Mouse (Mus musculus) heart, postnatal 14 days (tissue): ENCODE results near the gene Zmynd8. TPM values are rescaled to one million over a fixed set of nuclear protein-coding genes. Genes with fewer than 3 reads are reported as not detected.
"Not testable (repeated sequence)": the region's sequence is repeated elsewhere in the genome, so short reads cannot be mapped to it uniquely, and the experiment has no call there.

ENCODE experiments used
- DNase-seq, 2 experiments: peaks; one replicate each; pipeline ENCODE4 v3.0.0; 2021 to 2022
- intact Hi-C: fragments of 180-260 bp; cut with DNase I; formaldehyde crosslinking; loops from one replicate; pipeline ENCODE4 v1.15.1; 2025
- total RNA-seq, 2 experiments: library from RNA; stranded (reverse); gene quantifications; 2 replicates each; pipeline ENCODE4 v1.2.3; 2021

The Zmynd8 gene
- total RNA-seq, 2 experiments from 2014 or later: 52.0 to 52.5 TPM

DNA sequence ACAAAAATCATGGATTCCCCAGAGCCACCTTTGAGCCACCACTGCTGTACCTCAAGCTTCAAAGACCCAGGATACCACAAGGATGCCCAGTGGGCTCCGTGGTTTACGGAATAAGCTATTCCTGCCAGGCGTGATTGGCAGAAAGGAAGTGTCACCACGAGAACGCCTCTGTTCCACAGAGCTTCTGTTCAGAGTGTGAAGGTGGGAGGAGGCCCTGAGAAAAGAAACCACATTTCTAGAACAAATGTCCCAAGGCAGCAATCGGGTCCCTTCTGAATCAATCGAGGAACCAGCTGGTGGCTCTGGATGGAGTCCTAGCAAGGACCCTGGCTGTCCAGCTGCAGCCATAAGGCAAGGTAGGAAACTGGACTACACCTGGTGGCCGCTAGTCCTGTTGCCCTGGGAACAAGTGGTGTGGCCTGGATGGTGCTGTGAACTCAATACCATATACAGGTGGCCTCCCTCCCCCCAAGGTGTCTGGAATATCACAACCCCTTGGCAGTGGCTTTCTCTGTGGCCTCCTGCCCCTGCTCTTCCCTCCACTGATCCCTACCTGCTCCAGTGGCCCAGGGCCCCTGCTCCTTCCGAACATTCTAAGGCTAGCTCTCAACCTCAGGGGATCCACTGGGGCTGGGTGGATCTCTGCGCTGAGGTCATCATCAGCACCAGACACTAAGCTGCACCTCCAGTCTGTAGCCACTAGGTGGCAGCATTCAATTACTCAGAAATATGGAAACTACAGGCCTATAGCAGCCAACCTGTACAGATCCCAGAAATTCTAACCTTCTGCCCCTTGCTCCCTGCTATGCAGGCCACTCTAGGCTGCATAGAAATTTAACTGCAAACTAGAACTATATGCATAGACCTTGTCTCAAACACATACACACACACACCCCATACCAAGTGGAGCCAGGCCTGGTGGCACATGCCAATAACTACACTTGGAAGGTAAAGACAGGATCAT lies 79.5 kb downstream of the Zmynd8 start:
- DNase-seq: peak; percentile 59 to 79
- intact Hi-C loops: no loop called here

DNA sequence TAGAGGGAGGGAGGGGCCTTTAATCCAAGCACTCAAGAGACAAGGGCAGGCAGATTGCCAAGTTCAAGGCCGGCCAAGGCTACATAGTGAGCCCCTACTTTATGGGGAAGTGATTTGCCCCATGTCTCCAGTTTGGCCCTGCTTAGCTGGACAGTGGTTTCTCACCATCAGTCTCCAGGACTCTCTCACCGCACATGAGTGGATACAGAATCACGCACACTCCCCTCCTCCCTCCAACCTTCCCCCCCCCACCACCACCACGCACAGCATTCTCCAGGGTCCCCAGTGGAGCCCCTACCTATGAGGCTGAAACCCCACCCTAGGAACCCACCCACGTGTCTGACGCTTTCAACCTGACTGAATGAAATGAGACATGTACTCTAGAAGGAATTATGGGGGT lies 80.2 kb downstream of the Zmynd8 start:
- intact Hi-C loops: no loop called here
- DNase-seq: no peak

DNA sequence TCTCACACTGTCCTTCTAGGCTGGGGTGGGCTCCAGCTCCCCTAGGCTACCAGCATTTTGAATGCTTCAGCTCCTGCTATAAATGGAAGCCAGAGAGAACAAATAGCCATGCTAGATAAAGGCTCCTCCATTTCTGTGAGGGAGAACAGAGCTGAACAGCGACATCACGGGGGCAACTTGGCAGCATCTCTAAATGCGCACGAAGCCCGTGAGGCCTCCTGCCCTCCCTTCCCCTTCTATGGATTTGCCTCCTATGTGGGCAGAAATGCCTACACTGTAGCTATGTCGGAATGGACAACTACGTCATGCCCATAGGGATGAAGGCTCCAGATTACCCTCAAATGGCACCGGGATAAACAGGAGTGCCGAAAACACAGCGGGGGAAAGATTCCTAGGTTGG lies 81.4 kb downstream of the Zmynd8 start:
- DNase-seq: no peak
- intact Hi-C loops: loop anchor here (2.0 kb wide), 1 partner anchor 227 kb away; no protein-coding TSS in a partner anchor

DNA sequence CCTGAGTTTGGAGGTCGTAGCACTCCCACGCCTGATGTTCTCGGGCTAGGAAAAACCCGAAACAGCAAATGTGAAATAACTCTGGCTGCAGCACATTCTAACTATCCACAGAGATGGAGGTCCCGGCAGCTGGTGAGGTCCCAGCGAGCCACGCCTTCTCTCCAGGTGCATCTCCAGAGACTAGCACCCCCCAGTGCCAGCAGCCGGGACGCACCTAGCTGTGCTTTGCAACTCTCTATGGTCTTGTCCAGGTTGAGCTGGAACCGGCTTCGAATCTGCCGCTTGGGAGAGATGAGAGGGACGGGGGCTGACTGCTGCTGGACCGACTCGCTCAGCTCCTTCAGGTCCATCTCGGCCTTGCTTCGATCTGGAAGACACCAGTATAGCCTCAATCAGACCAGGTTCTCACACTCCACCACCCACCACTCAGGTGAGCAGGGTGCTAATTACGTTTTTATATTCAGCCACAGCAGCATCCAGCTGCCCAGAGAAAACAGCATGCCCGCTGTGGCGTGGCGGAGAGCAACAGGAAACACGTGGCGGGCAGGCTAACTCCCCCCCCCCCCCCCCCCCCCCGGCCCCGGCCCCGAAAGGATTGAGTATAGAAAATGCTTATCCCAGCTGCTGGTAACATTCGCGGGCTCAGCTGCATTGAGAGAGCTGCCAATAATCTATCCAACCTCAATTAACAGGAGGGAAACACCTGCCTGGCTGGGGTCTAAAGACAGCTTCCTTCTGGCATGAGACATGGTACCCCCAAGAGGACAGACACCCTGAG lies 83.5 kb downstream of the Zmynd8 start:
- DNase-seq: no peak
- intact Hi-C loops: no loop called here

DNA sequence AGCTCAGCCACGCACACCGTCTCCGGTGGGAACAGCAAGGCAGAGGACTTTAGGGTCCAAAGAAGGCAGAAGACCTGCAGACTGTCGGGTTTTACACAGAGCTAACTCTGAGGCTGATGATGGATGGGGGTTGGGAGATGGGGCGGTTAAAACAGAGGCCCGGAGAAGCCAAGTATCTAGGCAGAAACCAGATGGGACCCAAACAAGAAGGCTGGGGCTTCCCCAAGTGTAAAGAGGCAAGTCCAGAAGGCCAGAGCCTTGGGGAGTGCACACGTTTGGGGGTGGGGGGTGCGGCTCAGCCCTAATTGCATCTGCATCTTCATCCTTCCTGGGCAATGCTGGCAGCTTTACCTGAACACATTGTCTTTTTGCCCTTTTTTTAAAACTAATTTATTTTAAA lies 85.9 kb downstream of the Zmynd8 start:
- no peak for DNase-seq
- intact Hi-C loops: no loop called here

DNA sequence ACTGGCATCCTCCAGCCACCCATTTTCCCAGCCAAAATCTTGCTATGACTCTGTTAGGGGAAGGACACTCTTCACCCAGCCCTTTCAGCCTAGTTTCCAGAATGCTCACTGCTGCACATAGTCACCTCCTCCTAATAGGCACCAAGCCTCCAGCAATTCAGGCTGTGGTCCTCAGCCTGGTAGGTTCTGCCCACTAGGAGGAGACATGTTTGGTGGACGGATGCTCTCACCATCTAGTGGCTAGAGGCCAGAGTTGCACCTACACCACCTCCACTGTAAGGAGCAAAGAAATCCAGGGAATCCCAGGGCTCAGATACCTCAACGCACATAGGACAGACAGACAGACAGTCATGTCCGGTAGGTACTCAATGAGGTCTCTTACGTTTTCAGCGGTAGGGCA lies 87.3 kb downstream of the Zmynd8 start:
- peak; percentile 56 to 78 for DNase-seq
- intact Hi-C loops: no loop called here

DNA sequence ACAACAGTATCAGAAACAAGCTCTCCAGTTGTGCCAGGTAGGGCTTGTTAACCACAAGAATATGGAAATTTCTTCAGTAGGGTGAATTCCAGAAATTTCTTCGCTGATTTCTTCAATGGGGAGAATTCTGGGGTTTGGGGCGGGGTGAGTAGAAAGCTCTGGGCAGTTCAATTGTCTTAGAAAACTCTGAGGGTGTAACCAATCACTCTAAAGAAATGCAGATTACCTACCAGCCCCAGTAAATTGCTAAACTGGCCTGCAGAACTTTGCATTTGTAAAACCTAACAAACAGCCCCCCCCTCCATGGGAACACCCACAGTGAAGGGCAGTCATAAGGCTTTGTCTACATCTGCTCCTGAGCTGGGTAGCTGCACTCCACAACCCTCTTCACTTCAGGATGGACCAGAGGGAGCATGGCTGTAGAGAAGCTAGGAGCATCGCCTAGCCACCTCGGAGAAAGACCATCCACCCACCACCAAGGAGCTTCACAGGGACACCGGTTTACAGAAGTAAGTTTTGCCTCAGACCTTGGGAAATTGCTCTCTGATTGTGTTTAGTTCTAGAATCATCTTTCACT lies 88.8 kb downstream of the Zmynd8 start:
- intact Hi-C loops: no loop called here
- DNase-seq: no peak

DNA sequence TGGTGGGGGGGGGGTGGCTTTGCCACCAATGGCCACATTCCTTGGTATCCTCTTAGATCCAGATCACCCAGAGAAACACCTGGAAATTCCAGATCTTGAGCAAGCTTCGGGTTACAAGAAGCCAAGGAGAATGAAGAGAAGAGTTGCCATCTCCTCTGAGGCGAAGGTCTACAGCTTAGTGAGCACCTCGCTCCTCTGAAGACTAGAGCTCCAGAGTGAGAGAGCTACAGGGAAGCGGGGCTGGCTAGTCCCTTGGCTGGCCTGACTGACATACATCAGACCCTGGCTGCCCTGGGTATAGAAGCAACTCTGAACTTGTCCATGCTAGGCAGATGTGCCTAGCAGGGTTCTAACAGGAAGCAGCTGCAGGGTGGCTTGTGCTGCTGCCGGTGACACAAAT lies 89.7 kb downstream of the Zmynd8 start:
- DNase-seq: no peak
- intact Hi-C loops: no loop called here

DNA sequence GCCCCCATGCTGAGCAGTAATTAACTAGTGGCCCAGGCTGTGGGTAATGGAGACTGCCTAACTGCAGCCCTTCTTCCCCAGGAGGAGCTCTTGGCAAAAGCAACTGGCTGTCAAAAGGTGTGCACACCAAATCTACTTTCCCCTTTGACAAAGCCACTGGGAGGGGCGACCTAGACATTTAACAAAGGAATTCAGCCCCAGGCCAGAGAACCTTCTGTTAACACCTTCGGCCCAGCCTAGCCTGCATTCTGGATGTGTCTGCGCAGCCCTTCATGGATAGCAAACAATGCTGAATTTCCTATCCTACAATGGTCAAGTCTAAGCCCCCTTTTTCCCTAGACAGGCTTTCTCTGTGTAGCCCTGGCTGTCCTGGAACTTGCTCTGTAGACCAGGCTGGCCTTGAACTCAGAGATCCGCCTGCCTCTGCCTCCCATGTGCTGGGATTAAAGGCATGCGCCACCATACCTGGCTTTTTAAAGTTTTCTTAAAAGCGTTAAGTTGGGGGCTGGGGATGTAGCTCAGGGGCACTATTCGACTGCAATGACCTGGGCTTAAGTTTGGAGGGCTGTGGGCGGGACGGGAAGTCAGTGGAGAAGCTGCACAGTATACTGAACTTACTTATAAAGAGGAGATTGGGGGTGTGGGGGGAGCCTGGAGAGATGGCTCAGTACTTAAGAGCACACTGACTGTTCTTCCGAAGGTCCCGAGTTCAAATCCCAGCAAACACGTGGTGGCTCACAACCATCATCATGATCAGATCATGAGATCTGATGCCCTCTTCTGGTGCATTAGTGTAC lies 90.4 kb downstream of the Zmynd8 start:
- DNase-seq: no peak
- intact Hi-C loops: no loop called here

DNA sequence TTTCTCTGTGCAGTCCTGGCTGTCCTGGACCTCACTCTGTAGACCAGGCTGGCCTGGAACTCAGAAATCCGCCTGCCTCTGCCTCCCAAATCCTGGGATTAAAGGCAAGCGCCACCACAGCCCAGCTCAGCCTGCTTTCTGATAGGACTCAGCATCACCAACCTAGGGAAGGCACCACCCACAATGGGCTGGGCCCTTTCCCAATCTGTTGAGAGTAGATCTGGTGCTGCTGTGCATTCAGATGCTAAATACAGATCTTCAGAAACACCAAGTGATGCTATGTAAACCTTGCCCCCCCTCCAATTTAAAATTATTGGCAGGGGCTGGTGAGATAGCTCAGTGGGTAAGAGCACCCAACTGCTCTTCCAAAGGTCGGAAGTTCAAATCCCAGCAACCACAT lies 98.6 kb downstream of the Zmynd8 start:
- DNase-seq, intact Hi-C loops: not testable (repeated sequence)

DNA sequence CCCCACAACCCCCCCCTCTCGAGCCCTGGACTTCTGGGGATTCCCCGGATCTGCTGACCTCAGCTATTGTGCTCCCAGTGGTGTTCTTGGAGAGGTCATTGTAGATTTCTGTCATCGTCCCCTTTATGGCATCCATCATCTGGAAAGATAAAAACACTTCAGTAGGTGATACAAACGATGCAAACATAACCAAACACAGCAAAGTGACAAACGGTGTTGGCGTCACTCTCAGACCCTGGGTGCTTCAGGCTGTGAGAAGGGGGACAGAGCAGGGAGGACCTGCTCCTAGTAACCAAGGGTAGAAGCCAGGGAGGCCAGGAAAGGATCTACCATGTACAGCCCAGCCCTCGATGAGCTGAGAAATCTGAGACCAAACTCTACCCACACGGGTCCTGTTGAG lies 100.9 kb downstream of the Zmynd8 start:
- intact Hi-C loops: no loop called here
- no peak for DNase-seq

DNA sequence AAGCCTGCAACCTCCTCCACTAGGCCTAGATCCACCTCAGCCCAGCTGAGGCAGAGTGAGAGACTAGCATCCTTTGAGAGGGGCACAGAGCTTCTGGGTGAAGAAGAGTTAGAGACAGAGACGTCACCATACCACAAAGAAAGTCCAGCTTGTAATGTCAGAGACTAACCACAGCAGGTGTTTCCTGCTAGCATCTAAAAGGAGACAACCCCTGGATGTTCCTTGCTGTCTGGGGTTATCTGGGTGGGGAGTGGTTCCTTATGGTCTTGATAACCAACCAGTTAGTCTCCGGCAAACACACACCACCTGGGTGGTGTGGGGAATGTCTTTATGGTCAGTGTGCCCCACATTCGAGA lies 105.6 kb downstream of the Zmynd8 start:
- no peak for DNase-seq
- intact Hi-C loops: no loop called here

DNA sequence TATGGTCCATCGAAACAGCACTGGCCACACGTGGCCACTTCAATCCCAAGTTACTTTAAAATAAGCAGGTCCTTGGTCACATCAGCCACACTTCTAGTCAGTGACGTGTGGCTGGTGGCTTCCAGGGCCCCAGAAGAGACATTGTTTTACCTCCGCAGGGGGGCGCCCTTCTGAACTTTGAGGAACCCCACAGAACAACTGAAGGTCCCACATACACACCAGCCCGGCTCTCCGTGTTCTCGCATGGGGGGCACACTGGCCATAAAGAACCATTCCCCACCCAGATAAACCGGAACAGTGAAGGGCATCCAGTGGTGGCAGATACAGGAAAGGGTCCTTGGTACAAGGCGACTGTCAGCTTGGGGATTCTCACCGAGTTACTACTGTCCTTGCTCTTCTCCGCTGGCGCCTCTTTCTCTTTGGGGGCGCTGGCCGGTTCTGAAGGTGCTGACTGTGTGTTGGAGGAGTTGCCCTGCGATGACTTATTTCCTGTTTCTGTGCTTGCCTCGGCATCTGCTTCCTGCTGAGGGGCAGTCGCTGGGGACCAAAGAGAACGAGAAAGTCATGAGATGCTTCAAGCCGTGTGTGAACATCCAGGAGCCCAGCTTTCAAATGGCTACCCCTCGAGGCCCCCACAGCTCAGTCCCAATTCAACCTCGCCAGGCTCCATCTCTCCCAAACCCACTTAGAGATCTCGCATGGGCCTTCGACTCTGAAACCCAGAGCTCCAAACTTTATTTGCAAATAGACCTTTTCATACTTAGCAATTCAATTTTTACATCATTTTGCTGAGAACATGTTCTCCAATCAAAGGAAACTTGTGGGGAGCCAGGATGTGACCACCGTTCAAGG lies 106.2 kb downstream of the Zmynd8 start:
- DNase-seq: no peak
- intact Hi-C loops: no loop called here

DNA sequence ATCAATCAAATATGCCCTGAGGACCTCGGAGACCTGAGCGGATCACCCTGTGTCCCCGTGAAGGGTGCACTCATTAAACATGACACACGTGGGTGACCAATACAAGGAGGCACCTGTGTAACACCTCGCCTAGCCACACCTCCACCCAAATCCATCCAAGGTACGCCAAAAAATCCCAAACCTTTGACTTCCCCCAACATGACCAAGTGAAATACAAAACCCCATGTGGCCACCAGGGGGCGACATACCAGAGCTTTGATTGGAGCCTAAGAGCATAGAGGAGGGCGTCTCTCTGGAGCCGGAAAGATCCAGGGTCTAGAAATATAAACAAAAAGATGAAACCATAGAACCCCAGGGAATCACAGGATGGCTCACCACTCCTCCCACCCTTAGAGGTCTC lies 107.2 kb downstream of the Zmynd8 start:
- intact Hi-C loops: no loop called here
- peak; percentile 56 to 75 for DNase-seq

DNA sequence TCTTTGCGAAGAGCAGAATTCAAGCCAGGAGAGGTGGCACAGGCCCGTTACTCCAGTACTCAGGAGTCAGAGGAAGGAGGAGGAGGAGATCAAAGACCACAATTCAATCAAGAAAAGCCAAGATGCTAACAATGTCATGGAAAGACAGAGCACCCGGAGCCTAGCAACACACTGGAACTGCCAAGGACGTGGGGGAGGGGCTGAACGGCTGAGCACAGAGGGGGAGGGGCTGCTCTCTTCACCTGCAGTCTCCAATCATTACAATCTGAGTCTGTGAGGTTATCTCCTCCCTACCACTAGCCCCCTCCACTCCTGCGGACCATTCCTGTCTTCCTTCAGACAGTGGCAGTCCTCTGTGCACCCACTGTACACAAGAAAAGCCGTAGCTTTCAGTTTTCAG lies 107.8 kb downstream of the Zmynd8 start:
- intact Hi-C loops: no loop called here

DNA sequence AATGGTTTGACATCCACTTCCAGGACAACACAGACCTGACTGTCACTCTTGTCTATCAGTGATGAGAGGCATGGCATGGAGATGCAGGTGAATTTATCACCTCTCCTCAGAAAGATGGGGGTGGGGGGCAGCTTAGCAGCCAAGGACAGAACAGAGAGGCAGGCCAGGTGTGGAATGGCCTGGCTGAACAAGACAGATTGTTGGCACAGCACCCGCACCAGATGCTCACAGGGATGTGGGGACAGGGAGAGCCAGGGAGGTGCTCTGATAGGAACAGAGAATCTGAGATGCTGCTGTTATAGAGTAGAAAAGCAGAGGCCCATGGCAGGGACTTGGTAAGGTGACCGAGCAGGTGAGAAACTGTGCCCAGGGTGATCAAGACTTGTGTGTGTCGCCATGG lies 109.1 kb downstream of the Zmynd8 start:
- no peak for DNase-seq
- intact Hi-C loops: loop anchor here (10.0 kb wide), 1 partner anchor 775 kb away; no protein-coding TSS in a partner anchor

More for the DNA sequence above, 107.8 kb downstream of the Zmynd8 start:
- DNase-seq: no peak

DNA sequence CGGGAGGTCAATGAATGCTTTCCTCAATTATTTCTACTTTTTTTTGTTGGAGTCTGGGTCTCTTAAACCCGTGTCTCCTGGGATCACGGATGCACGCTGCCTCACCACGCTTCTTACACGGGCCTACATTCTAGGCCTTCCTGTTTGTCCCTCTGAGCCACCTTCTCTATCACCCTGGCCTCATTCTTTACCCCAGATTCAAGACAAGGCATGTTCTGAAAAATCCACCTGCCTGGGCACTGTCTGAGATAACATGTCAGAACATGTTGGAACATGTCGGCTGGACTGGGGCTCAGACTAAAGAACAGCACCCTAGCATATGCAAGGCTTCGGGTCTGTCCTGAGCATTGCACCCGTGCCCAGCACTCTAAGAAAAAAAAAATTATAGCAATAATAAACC lies 110.0 kb downstream of the Zmynd8 start:
- DNase-seq: no peak
- intact Hi-C loops: loop anchor here (10.0 kb wide), 1 partner anchor 776 kb away; no protein-coding TSS in a partner anchor

DNA sequence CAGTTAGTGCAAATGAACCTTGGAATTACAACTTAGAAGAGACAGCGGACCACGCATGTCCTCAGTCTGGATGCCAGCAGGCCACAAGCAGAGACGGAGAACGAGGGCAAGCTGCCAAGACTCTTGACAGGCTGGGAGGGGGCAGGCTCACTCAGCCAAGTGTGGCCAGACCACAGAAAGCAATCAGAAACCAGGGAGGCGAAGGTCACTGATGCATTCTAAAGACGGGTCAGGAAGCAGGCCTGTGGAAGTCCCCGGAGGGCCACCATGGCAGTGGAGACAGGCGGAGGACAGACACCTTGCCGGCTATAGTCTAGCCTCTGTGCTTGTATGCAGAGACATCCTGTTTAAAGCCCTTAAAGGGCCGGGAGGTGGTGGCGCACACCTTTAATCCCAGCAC lies 110.8 kb downstream of the Zmynd8 start:
- intact Hi-C loops: loop anchor here (10.0 kb wide), 1 partner anchor 777 kb away; no protein-coding TSS in a partner anchor
- DNase-seq: peak; percentile 81 to 89

DNA sequence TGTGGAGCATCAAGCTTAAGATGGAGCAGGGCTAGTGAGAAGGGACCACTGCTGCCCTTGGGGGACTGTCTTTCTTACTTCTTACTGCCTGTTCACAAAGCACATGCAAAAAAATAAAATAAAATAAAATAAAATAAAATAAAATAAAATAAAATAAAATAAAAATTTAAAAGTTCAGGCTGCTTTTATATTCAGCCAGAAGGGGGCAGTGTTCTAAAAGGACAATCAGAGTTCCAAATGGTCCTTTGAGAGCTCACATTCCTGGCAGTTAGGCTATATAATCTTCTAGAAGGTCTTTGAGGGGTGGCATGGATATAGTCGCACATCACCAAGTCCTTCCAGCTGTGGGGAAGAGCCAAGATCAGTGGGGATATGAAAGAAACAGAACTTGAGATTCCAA lies 112.3 kb downstream of the Zmynd8 start:
- no peak for DNase-seq
- intact Hi-C loops: loop anchor here (10.0 kb wide), 1 partner anchor 778 kb away; no protein-coding TSS in a partner anchor
